Mouse (Mus musculus): ENCODE measurements around the gene Grhpr. TPM values are rescaled to one million over a fixed set of nuclear protein-coding genes. Genes with fewer than 3 reads are reported as not detected.

The Grhpr gene
- total and polyA plus RNA-seq, 3 experiments: 27.3 to 76.4 TPM; not detected in 1

DNA sequence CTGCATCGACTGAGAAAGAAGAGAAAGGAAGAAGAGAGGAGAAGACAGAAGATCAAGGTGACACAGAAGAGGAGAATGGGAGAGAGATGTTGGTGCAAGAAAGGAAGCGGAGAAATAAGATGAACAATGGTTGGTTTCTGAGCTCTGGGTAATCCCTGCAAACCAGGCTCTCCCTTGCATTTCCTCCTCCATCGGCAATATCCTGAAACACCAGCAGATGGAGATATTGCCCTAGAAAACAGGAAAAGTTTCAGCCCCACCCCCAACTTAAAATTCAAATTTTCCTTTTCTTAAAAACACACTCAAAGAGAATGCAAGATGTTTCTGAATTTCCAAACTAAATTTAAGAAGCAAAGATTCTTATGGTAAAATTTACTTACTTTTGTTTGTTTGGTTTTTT, 34.4 kb downstream of the Grhpr start:
- Histone ChIP-seq H3K27me3 (ENCODE audit: control insufficient read depth in 1 of 2, insufficient read depth in 2 of 2, low read length in 2 of 2) (no peaks in the 10 kb centered on the region), H3K4me1 (ENCODE audit: control insufficient read depth in 1 of 2, insufficient read depth in 2 of 2, low read length in 2 of 2) (peaks cover 4 to 27% of the 10 kb centered on the region in 2 experiments), H3K4me3 (ENCODE audit: control insufficient read depth in 1 of 2, insufficient read depth in 1 of 2, low read depth in 2 of 2, low read length in 2 of 2) (no peak overlapping the region), H3K9me3 (replicated peaks; ENCODE audit: insufficient read depth, low read length) (no peaks in the 10 kb centered on the region), H3K36me3 (ENCODE audit: control insufficient read depth in 1 of 2, insufficient read depth in 2 of 2, low read length in 2 of 2) (peaks cover 0 to 25% of the 10 kb centered on the region in 2 experiments; a peak in 2 of 4 replicates), H3K9ac (ENCODE audit: control insufficient read depth, low read depth, low read length, poor library complexity, severe bottlenecking) (no peak overlapping the region), H3K27ac (ENCODE audit: control insufficient read depth, low read depth, low read length) (no peak overlapping the region), H3K79me2 (ENCODE audit: control insufficient read depth, insufficient read depth, low read length, poor library complexity) (peaks cover 27% of the 10 kb centered on the region)
- DNase-seq (ENCODE audit: low read depth, low spot score): peak; percentile 81
- TF ChIP-seq BHLHE40 (IDR thresholded peaks at IDR 0.05; ENCODE audit: borderline replicate concordance, low read depth, low read length): peak; percentile 53; the same call in 1 of the 2 replicates
- TF ChIP-seq MYC (IDR thresholded peaks at IDR 0.05; ENCODE audit: low read depth, low read length): no peak
- no peak for TF ChIP-seq MEF2A (IDR thresholded peaks at IDR 0.05; ENCODE audit: extremely low read depth, insufficient replicate concordance, low read depth, low read length, poor library complexity, severe bottlenecking)
- peak; percentile 80 for TF ChIP-seq SMC3 (IDR thresholded peaks at IDR 0.05; ENCODE audit: low read depth, low read length)
- no peak for TF ChIP-seq EP300 (IDR thresholded peaks at IDR 0.05; ENCODE audit: low read depth in 1 of 2, low read length in 2 of 2)
- TF ChIP-seq ELF1 (IDR thresholded peaks at IDR 0.05; ENCODE audit: low read depth, low read length): no peak
- no peak for TF ChIP-seq UBTF (IDR thresholded peaks at IDR 0.05; ENCODE audit: borderline replicate concordance, insufficient read depth, low read depth, low read length)
- no peak for TF ChIP-seq GATA1 (IDR thresholded peaks at IDR 0.05; ENCODE audit: low read depth, low read length)
- 0 out of 2 replicates have a peak, but pooled peaks have one; percentile 19 for TF ChIP-seq TBP (IDR thresholded peaks at IDR 0.05; ENCODE audit: low read depth, low read length)
- TF ChIP-seq NRF1 (IDR thresholded peaks at IDR 0.05; ENCODE audit: insufficient read depth, low read depth, low read length, poor library complexity, severe bottlenecking): no peak
- TF ChIP-seq RCOR1 (IDR thresholded peaks at IDR 0.05; ENCODE audit: low read depth, low read length): 0 out of 2 replicates have a peak, but pooled peaks have one; percentile 24
- TF ChIP-seq ZNF384 (IDR thresholded peaks at IDR 0.05; ENCODE audit: low read depth, low read length): no peak
- TF ChIP-seq POLR2AphosphoS2 (IDR thresholded peaks at IDR 0.05; ENCODE audit: low read length): no peak
- TF ChIP-seq MAFK (IDR thresholded peaks at IDR 0.05; ENCODE audit: borderline replicate concordance, low read depth, low read length): no peak
- no peak for TF ChIP-seq USF2 (IDR thresholded peaks at IDR 0.05; ENCODE audit: borderline replicate concordance in 1 of 2, insufficient read depth in 1 of 2, low read depth in 1 of 2, low read length in 2 of 2)
- TF ChIP-seq POLR2A (IDR thresholded peaks at IDR 0.05; ENCODE audit: control insufficient read depth in 1 of 2, insufficient read depth in 1 of 2, low read depth in 1 of 2, low read length in 2 of 2, poor library complexity in 1 of 2): no peak
- TF ChIP-seq RAD21 (IDR thresholded peaks at IDR 0.05; ENCODE audit: low read depth, low read length): peak; percentile 97
- TF ChIP-seq ETS1 (IDR thresholded peaks at IDR 0.05; ENCODE audit: low read depth, low read length): no peak
- TF ChIP-seq HCFC1 (IDR thresholded peaks at IDR 0.05; ENCODE audit: low read depth, low read length): no peak
- TF ChIP-seq JUND (IDR thresholded peaks at IDR 0.05; ENCODE audit: low read depth, low read length): no peak
- TF ChIP-seq MAZ (IDR thresholded peaks at IDR 0.05; ENCODE audit: low read depth, low read length): no peak
- TF ChIP-seq CHD2 (IDR thresholded peaks at IDR 0.05; ENCODE audit: low read length): peak; percentile 33; the same call in 1 of the 2 replicates
- TF ChIP-seq CHD1 (IDR thresholded peaks at IDR 0.05; ENCODE audit: low read depth, low read length): no peak
- no peak for TF ChIP-seq ZMIZ1 (IDR thresholded peaks at IDR 0.05; ENCODE audit: low read depth, low read length)
- TF ChIP-seq MYB (IDR thresholded peaks at IDR 0.05; ENCODE audit: low read depth, low read length): no peak
- no peak for TF ChIP-seq GABPA (IDR thresholded peaks at IDR 0.05; ENCODE audit: low read depth, low read length)
- TF ChIP-seq NELFE (IDR thresholded peaks at IDR 0.05; ENCODE audit: low read depth, low read length): no peak
- peak; percentile 63; the same call in 1 of the 2 replicates for TF ChIP-seq SIN3A (IDR thresholded peaks at IDR 0.05; ENCODE audit: low read length)
- TF ChIP-seq MAX (IDR thresholded peaks at IDR 0.05; ENCODE audit: low read length): no peak
- no peak for TF ChIP-seq MXI1 (IDR thresholded peaks at IDR 0.05; ENCODE audit: low read depth, low read length)
- TF ChIP-seq CTCF (IDR thresholded peaks at IDR 0.05 in 2 of 3, conservative IDR thresholded peaks at IDR 0.05 in 1 of 3; ENCODE audit: control insufficient read depth in 1 of 3, insufficient read depth in 1 of 3, low read depth in 2 of 3, low read length in 3 of 3, poor library complexity in 1 of 3, severe bottlenecking in 1 of 3): peak; percentile 49 to 92 (median 70)
- no peak for TF ChIP-seq POLR2AphosphoS5 (IDR thresholded peaks at IDR 0.05; ENCODE audit: borderline replicate concordance, low read depth, low read length)
- TF ChIP-seq KAT2A (conservative IDR thresholded peaks at IDR 0.05; ENCODE audit: low read depth, low read length): no peak
- no peak for TF ChIP-seq E2F4 (IDR thresholded peaks at IDR 0.05; ENCODE audit: borderline replicate concordance, low read depth, low read length)
- TF ChIP-seq ZC3H11A (IDR thresholded peaks at IDR 0.05; ENCODE audit: low read depth, low read length): peak; percentile 84
- no peak for TF ChIP-seq TAL1 (IDR thresholded peaks at IDR 0.05; ENCODE audit: low read length)
- TF ChIP-seq ZKSCAN1 (IDR thresholded peaks at IDR 0.05; ENCODE audit: low read depth, low read length): no peak
- TF ChIP-seq TCF12 (IDR thresholded peaks at IDR 0.05; ENCODE audit: low read depth, low read length): no peak

Measured in MEL (cell line).